Mouse (Mus musculus) kidney, adult 2 months (tissue): ENCODE data around the gene Ltbp1.

Experiments used
- CTCF ChIP-seq: fragments of 200-500 bp; conservative IDR thresholded peaks from 2 replicates; pipeline ENCODE4 v1.5.1; 2011; ENCODE audit warnings: low read depth, mild to moderate bottlenecking, control low read depth, low read length, moderate library complexity, mixed read lengths; ENCODE audit not compliant: insufficient read depth, insufficient read length
- POLR2A ChIP-seq: fragments of 200-500 bp; IDR thresholded peaks from one replicate; pipeline ENCODE4 v1.6.1; 2011; ENCODE audit warnings: low read depth, low read length, control low read depth

- TF ChIP-seq CTCF (no peak), POLR2A (no peak)
These were observed 249.5 kb downstream of the Ltbp1 start for GRCm38 (mm10) chr17:75254909-75255308.
